Mouse (Mus musculus) erythroblast, embryonic 14.5 days (primary cell): ENCODE results near the gene Tns3.

Source experiments
- GATA1 ChIP-seq: IDR thresholded peaks from 2 replicates; pipeline ENCODE4 v1.6.1; 2012; ENCODE audit warnings: low read length, inconsistent platforms, mixed read lengths
- TAL1 ChIP-seq: IDR thresholded peaks from 3 replicates; pipeline ENCODE4 v1.6.1; 2012; ENCODE audit warnings: low read length, inconsistent platforms, mixed read lengths

GRCm38 (mm10) chr11:8544355-8544754 is 120.0 kb downstream of the Tns3 start:
- TF ChIP-seq GATA1 (no peak), TAL1 (no peak)
